Mouse (Mus musculus): ENCODE measurements at regions not wholly inside any gene's neighbourhood (a gene's known extent, or its start where the extent isn't known, plus 50 kb on each side); places are given as distances from the start of the nearest gene placed in this dataset.
A peak's percentile ranks its signal among the peaks of the same experiment; 100 is the strongest.

- 57% methylated on average over 3 of the region's 3 CpGs for WGBS
- no peak overlapping the region for H3K27ac ChIP-seq (ENCODE audit: low read depth, low read length)
- no peak for TF ChIP-seq CTCF (IDR thresholded peaks at IDR 0.05; ENCODE audit: low read depth)
- no peak for ATAC-seq
- no peak overlapping the region for H3K4me3 ChIP-seq (ENCODE audit: low read depth, low read length)
- no peaks in the 10 kb centered on the region for H3K9me3 ChIP-seq (ENCODE audit: control insufficient read depth)
- no peaks in the 10 kb centered on the region for H3K36me3 ChIP-seq (ENCODE audit: control insufficient read depth, insufficient read depth)
- no peaks in the 10 kb centered on the region for H3K27me3 ChIP-seq (replicated peaks; ENCODE audit: control insufficient read depth, insufficient read depth, low read length)
- H3K9ac ChIP-seq (ENCODE audit: low read depth, low read length), result no peak overlapping the region
- no peaks in the 10 kb centered on the region for H3K4me1 ChIP-seq (replicated peaks; ENCODE audit: control insufficient read depth, insufficient read depth, low read length)
- H3K4me2 ChIP-seq (replicated peaks; ENCODE audit: low read depth), result no peak overlapping the region
Measured at GRCm38 (mm10) chr5:64667053-64667452, 136.1 kb upstream of the Klf3 start.

DNA sequence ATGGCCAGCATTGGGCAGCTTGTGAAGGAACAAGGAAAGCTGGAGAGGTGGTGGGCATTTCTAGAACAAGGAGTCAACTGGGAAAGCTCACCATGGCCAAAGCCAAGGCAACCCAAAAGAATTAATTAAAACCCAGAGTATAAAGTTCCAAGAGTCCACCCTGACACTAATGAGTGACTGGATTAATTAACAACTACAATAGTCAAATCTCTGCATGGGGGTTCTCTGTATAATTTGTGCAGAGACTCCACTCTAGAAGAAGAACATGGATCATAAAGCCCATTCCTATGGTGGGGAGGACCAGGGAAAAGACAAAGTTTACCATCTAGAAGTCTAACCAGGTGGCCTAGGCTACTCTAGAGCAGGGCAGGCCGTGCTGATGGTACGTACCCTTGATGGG lies 129.3 kb upstream of the Klf3 start:
- Histone ChIP-seq H3K27me3 (replicated peaks; ENCODE audit: control insufficient read depth, insufficient read depth, low read length) (no peaks in the 10 kb centered on the region), H3K4me2 (replicated peaks; ENCODE audit: low read depth) (no peak overlapping the region), H3K27ac (ENCODE audit: low read depth, low read length) (no peak overlapping the region), H3K9ac (ENCODE audit: low read depth, low read length) (no peak overlapping the region), H3K4me1 (replicated peaks; ENCODE audit: control insufficient read depth, insufficient read depth, low read length) (no peaks in the 10 kb centered on the region), H3K9me3 (ENCODE audit: control insufficient read depth) (no peaks in the 10 kb centered on the region), H3K36me3 (ENCODE audit: control insufficient read depth, insufficient read depth) (no peaks in the 10 kb centered on the region), H3K4me3 (ENCODE audit: low read depth, low read length) (no peak overlapping the region)
- 97% methylated on average over 2 of the region's 2 CpGs for WGBS
- no peak for TF ChIP-seq CTCF (IDR thresholded peaks at IDR 0.05; ENCODE audit: low read depth)
- ATAC-seq, result no peak

GRCm38 (mm10) chr5:64676214-64676945 lies 126.8 kb upstream of the Klf3 start:
- no peak for ATAC-seq
- no peak overlapping the region for H3K4me3 ChIP-seq (ENCODE audit: low read depth, low read length)
- no peaks in the 10 kb centered on the region for H3K27me3 ChIP-seq (replicated peaks; ENCODE audit: control insufficient read depth, insufficient read depth, low read length)
- H3K4me2 ChIP-seq (replicated peaks; ENCODE audit: low read depth), result no peak overlapping the region
- H3K27ac ChIP-seq (ENCODE audit: low read depth, low read length), result no peak overlapping the region
- no peak for TF ChIP-seq CTCF (IDR thresholded peaks at IDR 0.05; ENCODE audit: low read depth)
- H3K9me3 ChIP-seq (ENCODE audit: control insufficient read depth), result no peaks in the 10 kb centered on the region
- H3K36me3 ChIP-seq (ENCODE audit: control insufficient read depth, insufficient read depth), result no peaks in the 10 kb centered on the region
- WGBS, result 90% methylated on average over 17 of the region's 17 CpGs
- H3K4me1 ChIP-seq (replicated peaks; ENCODE audit: control insufficient read depth, insufficient read depth, low read length), result no peaks in the 10 kb centered on the region
- H3K9ac ChIP-seq (ENCODE audit: low read depth, low read length), result no peak overlapping the region

GRCm38 (mm10) chr5:64676946-64677588 lies 126.1 kb upstream of the Klf3 start:
- no peak overlapping the region for H3K4me3 ChIP-seq (ENCODE audit: low read depth, low read length)
- H3K9ac ChIP-seq (ENCODE audit: low read depth, low read length), result no peak overlapping the region
- no peaks in the 10 kb centered on the region for H3K4me1 ChIP-seq (replicated peaks; ENCODE audit: control insufficient read depth, insufficient read depth, low read length)
- TF ChIP-seq CTCF (IDR thresholded peaks at IDR 0.05; ENCODE audit: low read depth), result no peak
- H3K27ac ChIP-seq (ENCODE audit: low read depth, low read length), result no peak overlapping the region
- no peaks in the 10 kb centered on the region for H3K36me3 ChIP-seq (ENCODE audit: control insufficient read depth, insufficient read depth)
- H3K9me3 ChIP-seq (ENCODE audit: control insufficient read depth), result no peaks in the 10 kb centered on the region
- H3K27me3 ChIP-seq (replicated peaks; ENCODE audit: control insufficient read depth, insufficient read depth, low read length), result no peaks in the 10 kb centered on the region
- H3K4me2 ChIP-seq (replicated peaks; ENCODE audit: low read depth), result no peak overlapping the region
- 80% methylated on average over 8 of the region's 8 CpGs for WGBS
- ATAC-seq, result no peak

DNA sequence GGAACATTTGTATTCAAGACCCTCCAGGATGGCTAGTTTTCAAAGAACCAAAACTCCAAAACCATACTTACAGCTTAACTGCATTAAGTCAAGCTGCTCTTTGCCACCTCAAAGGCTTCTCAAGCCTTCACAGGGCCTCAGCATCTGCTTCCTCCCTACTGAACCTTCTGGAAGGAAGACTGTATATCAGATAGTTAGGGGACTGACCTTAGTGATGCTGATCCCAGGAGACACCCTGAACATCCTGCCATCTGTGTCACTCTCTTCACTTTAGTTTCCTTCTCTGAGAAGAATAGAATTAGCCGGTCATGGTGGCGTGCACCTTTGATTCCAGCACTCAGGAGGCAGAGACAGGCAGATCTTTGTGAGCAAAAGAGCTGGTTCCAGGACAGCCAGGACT lies 124.5 kb upstream of the Klf3 start:
- Histone ChIP-seq H3K4me3 (ENCODE audit: low read depth, low read length) (no peak overlapping the region), H3K36me3 (ENCODE audit: control insufficient read depth, insufficient read depth) (no peaks in the 10 kb centered on the region), H3K4me2 (replicated peaks; ENCODE audit: low read depth) (no peak overlapping the region), H3K9me3 (ENCODE audit: control insufficient read depth) (no peaks in the 10 kb centered on the region), H3K27ac (ENCODE audit: low read depth, low read length) (no peak overlapping the region), H3K27me3 (replicated peaks; ENCODE audit: control insufficient read depth, insufficient read depth, low read length) (no peaks in the 10 kb centered on the region), H3K9ac (ENCODE audit: low read depth, low read length) (no peak overlapping the region), H3K4me1 (replicated peaks; ENCODE audit: control insufficient read depth, insufficient read depth, low read length) (no peaks in the 10 kb centered on the region)
- no peak for ATAC-seq
- WGBS, result 79% methylated on average over 2 of the region's 2 CpGs
- no peak for TF ChIP-seq CTCF (IDR thresholded peaks at IDR 0.05; ENCODE audit: low read depth)

DNA sequence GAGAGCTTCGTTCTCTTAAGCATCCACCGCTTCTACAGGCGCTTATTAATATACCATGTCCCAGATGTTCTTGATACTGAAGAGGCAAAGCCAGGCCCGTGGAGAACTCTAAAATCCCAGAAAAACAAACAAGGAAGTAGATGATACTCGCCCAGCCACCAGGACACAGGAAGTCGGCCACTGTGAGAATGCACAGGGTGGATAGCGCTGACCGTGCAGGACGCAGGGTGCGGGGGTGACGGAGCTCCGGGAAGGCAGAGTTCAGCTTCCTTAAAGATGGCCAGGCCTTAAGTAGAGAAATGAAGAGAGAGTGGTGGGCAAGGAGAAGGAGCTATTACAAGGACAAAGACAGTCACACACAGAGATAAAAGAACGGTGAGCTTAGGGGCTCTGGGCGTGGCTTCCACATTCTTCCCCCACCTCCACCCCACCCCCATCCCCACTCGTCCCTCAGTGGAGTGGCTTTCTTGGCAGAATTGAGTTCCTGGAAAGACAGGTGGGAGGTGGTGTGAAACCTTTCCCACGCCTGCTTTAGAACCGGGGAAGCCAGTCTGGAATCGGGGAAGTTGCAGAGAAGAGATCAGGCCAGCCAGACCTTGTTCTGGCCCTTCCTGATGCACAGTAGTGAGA lies 123.1 kb upstream of the Klf3 start:
- no peaks in the 10 kb centered on the region for H3K4me1 ChIP-seq (replicated peaks; ENCODE audit: control insufficient read depth, insufficient read depth, low read length)
- no peaks in the 10 kb centered on the region for H3K36me3 ChIP-seq (ENCODE audit: control insufficient read depth, insufficient read depth)
- ATAC-seq, result peak; percentile 43; the same call in 1 of the 2 replicates
- H3K27ac ChIP-seq (ENCODE audit: low read depth, low read length), result no peak overlapping the region
- no peak overlapping the region for H3K9ac ChIP-seq (ENCODE audit: low read depth, low read length)
- no peak overlapping the region for H3K4me3 ChIP-seq (ENCODE audit: low read depth, low read length)
- H3K27me3 ChIP-seq (replicated peaks; ENCODE audit: control insufficient read depth, insufficient read depth, low read length), result no peaks in the 10 kb centered on the region
- H3K9me3 ChIP-seq (ENCODE audit: control insufficient read depth), result no peaks in the 10 kb centered on the region
- peak overlapping the region; percentile 9; the same call in 1 of the 2 replicates for H3K4me2 ChIP-seq (replicated peaks; ENCODE audit: low read depth)
- no peak for TF ChIP-seq CTCF (IDR thresholded peaks at IDR 0.05; ENCODE audit: low read depth)
- WGBS, result 61% methylated on average over 18 of the region's 18 CpGs

Measured in intestine, postnatal 0 days (tissue).